In the genomic region with DNA sequence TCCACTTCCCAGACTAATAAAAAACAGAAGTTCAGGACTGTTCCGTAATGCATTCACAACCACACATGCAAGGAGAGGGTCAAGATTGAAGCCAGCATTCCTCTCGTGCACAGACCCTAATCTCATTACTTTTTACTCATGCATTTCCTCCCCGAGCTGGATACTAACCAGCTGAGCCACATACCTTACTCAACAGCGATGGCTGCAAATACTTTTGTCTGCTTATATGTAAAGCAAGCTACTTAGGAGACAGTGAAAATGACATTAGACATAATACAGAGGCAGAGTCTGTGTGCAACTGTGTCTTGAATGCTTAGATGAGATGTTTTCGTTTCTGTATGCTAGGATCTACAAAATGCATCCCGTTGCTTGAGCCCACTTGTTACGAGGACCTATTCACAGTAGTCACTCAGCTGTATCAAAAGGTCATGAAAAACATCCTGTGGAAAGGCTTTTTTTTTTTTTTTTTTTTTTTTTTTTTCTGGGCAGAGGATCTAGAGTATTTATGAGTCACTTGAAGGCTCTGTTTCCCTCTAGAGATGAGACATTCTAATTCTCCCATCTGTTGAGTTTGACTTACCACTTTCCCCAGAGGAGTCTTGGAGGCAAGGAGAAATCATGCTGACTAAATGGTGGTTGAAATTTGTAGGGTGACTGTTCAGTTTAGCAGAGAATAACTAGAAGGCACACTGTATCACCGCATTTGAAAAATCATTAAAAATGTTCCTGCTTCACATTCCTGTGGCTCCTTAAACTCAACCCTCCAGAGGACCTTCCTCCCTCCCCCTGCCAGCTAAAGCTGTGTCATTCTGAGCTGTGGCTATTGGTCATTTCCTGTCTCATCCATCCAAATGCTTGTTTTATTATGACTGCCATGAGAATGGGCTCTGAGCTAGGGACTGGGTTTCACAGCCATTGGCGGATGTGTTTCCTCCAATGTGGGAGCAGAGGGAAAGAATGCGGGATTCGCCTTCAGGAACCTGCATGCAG, we compare ENCODE assay signal across 8 mouse cellular contexts.
DNase-seq lines count a peak whose midpoint lies in the region; ATAC-seq lines count a peak whose summit lies in the region.

No protein-coding gene starts in this region.

- DNase-seq in adrenal gland, postnatal 36 days: peak; percentile 19 to 47
- DNase-seq in adrenal gland, postnatal 10 days: no peak
- peak; percentile 81 for DNase-seq in MN1 (ENCODE audit: low spot score)
- peak; percentile 36 for DNase-seq in gastrocnemius, postnatal 25 days
- DNase-seq in midbrain, embryonic 14.5 days: no peak
- no peak for DNase-seq in ovary, postnatal 14 days (ENCODE audit: low spot score)
- no peak for DNase-seq in left cerebral cortex, adult 8-10 months (ENCODE audit: low spot score in 2 of 2)

- WGBS in kidney, embryonic 16.5 days: 32% methylated on average over 11 of the region's 11 CpGs
- 34% methylated on average over 11 of the region's 11 CpGs for WGBS in midbrain, embryonic 14.5 days

- no peaks in the 10 kb centered on the region for H3K9me3 ChIP-seq in kidney, embryonic 16.5 days (ENCODE audit: low read length)
- H3K9me3 ChIP-seq in midbrain, embryonic 14.5 days (ENCODE audit: control insufficient read depth, low read length): no peaks in the 10 kb centered on the region

- H3K27ac ChIP-seq in kidney, embryonic 16.5 days (ENCODE audit: low read length): peak overlapping the region; percentile 22
- H3K27ac ChIP-seq in midbrain, embryonic 14.5 days (replicated peaks; ENCODE audit: low read depth, low read length): no peak overlapping the region

- no peak overlapping the region for H3K9ac ChIP-seq in kidney, embryonic 16.5 days (replicated peaks; ENCODE audit: low read length)
- H3K9ac ChIP-seq in midbrain, embryonic 14.5 days (replicated peaks; ENCODE audit: low read length): no peak overlapping the region

- H3K4me1 ChIP-seq in kidney, embryonic 16.5 days (ENCODE audit: insufficient read depth, low read length): peaks cover 33% of the 10 kb centered on the region
- 0 out of 2 replicates have a peak, but pooled peaks cover 6% of the 10 kb centered on the region for H3K4me1 ChIP-seq in midbrain, embryonic 14.5 days (ENCODE audit: control insufficient read depth, insufficient read depth, low read length)

- H3K4me2 ChIP-seq in kidney, embryonic 16.5 days (replicated peaks; ENCODE audit: low read depth, low read length): peak overlapping the region; percentile 17
- no peak overlapping the region for H3K4me2 ChIP-seq in midbrain, embryonic 14.5 days (ENCODE audit: low read length)

- peak; percentile 75; the same call in 1 of the 2 replicates for ATAC-seq in kidney, embryonic 16.5 days (ENCODE audit: low FRiP score, low TSS enrichment)
- no peak for ATAC-seq in midbrain, embryonic 14.5 days (ENCODE audit: low FRiP score, low TSS enrichment)

- no peaks in the 10 kb centered on the region for H3K27me3 ChIP-seq in kidney, embryonic 16.5 days (ENCODE audit: insufficient read depth, low read length)
- no peaks in the 10 kb centered on the region for H3K27me3 ChIP-seq in midbrain, embryonic 14.5 days (ENCODE audit: control insufficient read depth, insufficient read depth, low read length)

- no peaks in the 10 kb centered on the region for H3K36me3 ChIP-seq in kidney, embryonic 16.5 days (ENCODE audit: insufficient read depth, low read length)
- H3K36me3 ChIP-seq in midbrain, embryonic 14.5 days (ENCODE audit: control insufficient read depth, insufficient read depth, low read length): no peaks in the 10 kb centered on the region

- H3K4me3 ChIP-seq in kidney, embryonic 16.5 days (ENCODE audit: low read length): no peak overlapping the region
- no peak overlapping the region for H3K4me3 ChIP-seq in midbrain, embryonic 14.5 days (replicated peaks; ENCODE audit: low read depth, low read length)

Comparison
In these comparisons a context has a peak if more than half of its experiments do, and no peak if none do; other contexts are left out.
1. DNase-seq: peak in adrenal gland, postnatal 36 days (2 of 2), MN1 (single experiment) and gastrocnemius, postnatal 25 days (single experiment); none in adrenal gland, postnatal 10 days (single experiment), midbrain, embryonic 14.5 days (single experiment), ovary, postnatal 14 days (single experiment) and left cerebral cortex, adult 8-10 months (0 of 2).